Mouse (Mus musculus) embryonic facial prominence, embryonic 14.5 days (tissue): ENCODE results near the gene Eif1b. TPM values are rescaled to one million over a fixed set of nuclear protein-coding genes. Genes with fewer than 3 reads are reported as not detected.

ENCODE experiments used
- ATAC-seq: fragments of 200-750 bp; cut with Nextera tagmentation; 2 replicates; pipeline ENCODE4 v1.8.0; 2017; ENCODE audit warnings: low read depth, moderate number of reproducible peaks, moderate TSS enrichment
- DNase-seq: peaks from one replicate; pipeline ENCODE4 v3.0.0-alpha.2; 2015; ENCODE audit warnings: low spot score
- H3K27ac ChIP-seq: fragments of 300-500 bp; sonication (generic); replicated peaks from 2 replicates; pipeline ENCODE4 v1.5.1; 2014; ENCODE audit warnings: low read depth, mild to moderate bottlenecking, low read length, moderate library complexity
- H3K27me3 ChIP-seq: fragments of 300-500 bp; sonication (generic); replicated peaks from 2 replicates; pipeline ENCODE4 v1.6.1; 2014; ENCODE audit warnings: low read length; ENCODE audit not compliant: control insufficient read depth, insufficient read depth
- H3K36me3 ChIP-seq: fragments of 300-500 bp; sonication (generic); 2 replicates; pipeline ENCODE4 v1.6.1; 2014; ENCODE audit warnings: low read length, mixed read lengths; ENCODE audit not compliant: control insufficient read depth, insufficient read depth
- H3K4me1 ChIP-seq: fragments of 300-500 bp; sonication (generic); 2 replicates; pipeline ENCODE4 v1.6.1; 2014; ENCODE audit warnings: antibody characterized with exemption, low read length; ENCODE audit not compliant: control insufficient read depth, insufficient read depth
- H3K4me2 ChIP-seq: fragments of 300-500 bp; sonication (generic); 2 replicates; pipeline ENCODE4 v1.6.1; 2014; ENCODE audit warnings: low read depth, mild to moderate bottlenecking, low read length, moderate library complexity, mixed read lengths
- H3K4me3 ChIP-seq: fragments of 300-500 bp; sonication (generic); 2 replicates; pipeline ENCODE4 v1.5.1; 2014; ENCODE audit warnings: low read depth, mild to moderate bottlenecking, low read length
- H3K9ac ChIP-seq: fragments of 300-500 bp; sonication (generic); 2 replicates; pipeline ENCODE4 v1.6.1; 2014; ENCODE audit warnings: low read depth, mild to moderate bottlenecking, low read length, moderate library complexity, mixed read lengths
- H3K9me3 ChIP-seq: fragments of 300-500 bp; sonication (generic); 2 replicates; pipeline ENCODE4 v1.6.1; 2016; ENCODE audit warnings: low read length; ENCODE audit not compliant: control insufficient read depth
- WGBS: fragments of 180-500 bp; shearing (Covaris S2); extraction: QIAGEN DNeasy Blood & Tissue Kit; methylation state at CpG from one replicate; pipeline ENCODE4 v1.1.7; 2014; 5-methylcytosine and 5-hydroxymethylcytosine counted together
- polyA plus RNA-seq: library from polyadenylated mRNA; unstranded; fragments of >200 nt; fragmentation: Nextera tagmentation; extraction: Ambion mirVana; gene quantifications from 2 replicates; pipeline ENCODE4 v1.2.1, GENCODE M21; 2014

The Eif1b gene
- 160 and 166 TPM in 2 replicates for polyA plus RNA-seq

- Histone ChIP-seq H3K9me3 (no peaks in the 10 kb centered on the region), H3K4me1 (peaks cover 6% of the 10 kb centered on the region; the same call in 1 of the 2 replicates), H3K4me3 (peak within 1 kb of the TSS; percentile 99), H3K9ac (peak within 1 kb of the TSS; percentile 99), H3K36me3 (peaks cover 26% of the 10 kb centered on the region), H3K4me2 (peak within 1 kb of the TSS; percentile 91), H3K27ac (peak within 1 kb of the TSS; percentile 89), H3K27me3 (no peaks in the 10 kb centered on the region)
- WGBS: 5% methylated on average over 13 of the region's 19 CpGs
- DNase-seq: no peak
- peak; percentile 41 for ATAC-seq
Observed at GRCm38 (mm10) chr9:120492010-120492399, at the start of gene Eif1b. TSS of gene Eif1b (plus strand) at chr9:120492232.

GRCm38 (mm10) chr9:120444642-120445041 lies 47.4 kb upstream of the Eif1b start:
- Histone ChIP-seq H3K4me2 (no peak overlapping the region), H3K4me1 (no peaks in the 10 kb centered on the region), H3K9me3 (no peaks in the 10 kb centered on the region), H3K27me3 (no peaks in the 10 kb centered on the region), H3K4me3 (no peak overlapping the region), H3K36me3 (no peaks in the 10 kb centered on the region), H3K27ac (no peak overlapping the region), H3K9ac (no peak overlapping the region)
- no peak for DNase-seq
- WGBS: 87% methylated on average over 9 of the region's 9 CpGs
- ATAC-seq: no peak

GRCm38 (mm10) chr9:120449696-120450329 lies 42.2 kb upstream of the Eif1b start:
- H3K9ac ChIP-seq: no peak overlapping the region
- 72% methylated on average over 6 of the region's 6 CpGs for WGBS
- no peak overlapping the region for H3K4me3 ChIP-seq
- H3K36me3 ChIP-seq: no peaks in the 10 kb centered on the region
- ATAC-seq (no peak), DNase-seq (no peak)
- H3K4me2 ChIP-seq: no peak overlapping the region
- H3K27me3 ChIP-seq: no peaks in the 10 kb centered on the region
- H3K4me1 ChIP-seq: no peaks in the 10 kb centered on the region
- H3K27ac ChIP-seq: no peak overlapping the region
- no peaks in the 10 kb centered on the region for H3K9me3 ChIP-seq

GRCm38 (mm10) chr9:120455768-120456655 lies 36.0 kb upstream of the Eif1b start:
- Histone ChIP-seq H3K9ac (peak overlapping the region; percentile 14; the same call in 1 of the 2 replicates), H3K27ac (peak overlapping the region; percentile 81), H3K27me3 (no peaks in the 10 kb centered on the region), H3K36me3 (no peaks in the 10 kb centered on the region), H3K4me1 (peaks cover 15% of the 10 kb centered on the region; the same call in 1 of the 2 replicates), H3K4me3 (no peak overlapping the region), H3K9me3 (no peaks in the 10 kb centered on the region), H3K4me2 (0 out of 2 replicates have a peak overlapping the region, but pooled peaks have one; percentile 7)
- WGBS: 12% methylated on average over 9 of the region's 9 CpGs
- ATAC-seq (peak; percentile 90), DNase-seq (peak; percentile 81)

GRCm38 (mm10) chr9:120470431-120470830 lies 21.6 kb upstream of the Eif1b start:
- DNase-seq (no peak), ATAC-seq (no peak)
- Histone ChIP-seq H3K27me3 (no peaks in the 10 kb centered on the region), H3K27ac (no peak overlapping the region), H3K4me3 (no peak overlapping the region), H3K9me3 (no peaks in the 10 kb centered on the region), H3K4me2 (no peak overlapping the region), H3K9ac (no peak overlapping the region), H3K4me1 (no peaks in the 10 kb centered on the region), H3K36me3 (no peaks in the 10 kb centered on the region)
- 92% methylated on average over 1 of the region's 1 CpGs for WGBS

- H3K27me3 ChIP-seq: no peaks in the 10 kb centered on the region
- 80% methylated on average over 3 of the region's 3 CpGs for WGBS
- DNase-seq (no peak), ATAC-seq (no peak)
- H3K4me2 ChIP-seq: no peak overlapping the region
- H3K9me3 ChIP-seq: no peaks in the 10 kb centered on the region
- H3K4me1 ChIP-seq: no peaks in the 10 kb centered on the region
- no peak overlapping the region for H3K9ac ChIP-seq
- no peak overlapping the region for H3K27ac ChIP-seq
- H3K36me3 ChIP-seq: no peaks in the 10 kb centered on the region
- no peak overlapping the region for H3K4me3 ChIP-seq
Observed at GRCm38 (mm10) chr9:120481644-120482043, 10.4 kb upstream of the Eif1b start.

- no peaks in the 10 kb centered on the region for H3K27me3 ChIP-seq
- H3K4me1 ChIP-seq: no peaks in the 10 kb centered on the region
- no peak for DNase-seq
- H3K9ac ChIP-seq: no peak overlapping the region
- no peak overlapping the region for H3K4me2 ChIP-seq
- no peak overlapping the region for H3K4me3 ChIP-seq
- no peaks in the 10 kb centered on the region for H3K9me3 ChIP-seq
- no peaks in the 10 kb centered on the region for H3K36me3 ChIP-seq
- no peak for ATAC-seq
- H3K27ac ChIP-seq: no peak overlapping the region
- 87% methylated on average over 4 of the region's 4 CpGs for WGBS
Observed at GRCm38 (mm10) chr9:120482382-120482781, 9.7 kb upstream of the Eif1b start.

GRCm38 (mm10) chr9:120483101-120483500 lies 8.9 kb upstream of the Eif1b start:
- no peaks in the 10 kb centered on the region for H3K36me3 ChIP-seq
- DNase-seq (no peak), ATAC-seq (no peak)
- H3K4me2 ChIP-seq: no peak overlapping the region
- H3K27me3 ChIP-seq: no peaks in the 10 kb centered on the region
- H3K4me3 ChIP-seq: no peak overlapping the region
- no peaks in the 10 kb centered on the region for H3K9me3 ChIP-seq
- H3K4me1 ChIP-seq: no peaks in the 10 kb centered on the region
- WGBS: 80% methylated on average over 8 of the region's 8 CpGs
- H3K27ac ChIP-seq: no peak overlapping the region
- H3K9ac ChIP-seq: no peak overlapping the region
